Mouse (Mus musculus) midbrain, embryonic 13.5 days (tissue): Measurements from ENCODE around the gene Eps15. TPM values are rescaled to one million over a fixed set of nuclear protein-coding genes. Genes with fewer than 3 reads are reported as not detected.

Source experiments
- ATAC-seq: fragments of 200-750 bp; cut with Nextera tagmentation; 2 replicates; pipeline ENCODE4 v1.8.0; 2017; ENCODE audit warnings: mild to moderate bottlenecking, moderate TSS enrichment, moderate library complexity
- H3K27ac ChIP-seq: fragments of 300-500 bp; sonication (generic); 2 replicates; pipeline ENCODE4 v1.5.1; 2015; ENCODE audit warnings: inconsistent platforms, mild to moderate bottlenecking, moderate library complexity
- H3K27me3 ChIP-seq: fragments of 300-500 bp; sonication (generic); 2 replicates; pipeline ENCODE4 v1.6.1; 2015; ENCODE audit warnings: mild to moderate bottlenecking, inconsistent platforms
- H3K36me3 ChIP-seq: fragments of 300-500 bp; sonication (generic); 2 replicates; pipeline ENCODE4 v1.6.1; 2015; ENCODE audit warnings: mild to moderate bottlenecking, inconsistent platforms
- H3K4me1 ChIP-seq: fragments of 300-500 bp; sonication (generic); replicated peaks from 2 replicates; pipeline ENCODE4 v1.6.1; 2015; ENCODE audit warnings: inconsistent platforms
- H3K4me2 ChIP-seq: fragments of 300-500 bp; sonication (generic); replicated peaks from 2 replicates; pipeline ENCODE4 v1.6.1; 2015; ENCODE audit warnings: moderate library complexity, mild to moderate bottlenecking, inconsistent platforms
- H3K4me3 ChIP-seq: fragments of 300-500 bp; sonication (generic); replicated peaks from 2 replicates; pipeline ENCODE4 v1.5.1; 2015; ENCODE audit warnings: mild to moderate bottlenecking, inconsistent platforms
- H3K9ac ChIP-seq: fragments of 300-500 bp; sonication (generic); replicated peaks from 2 replicates; pipeline ENCODE4 v1.6.1; 2015; ENCODE audit warnings: mild to moderate bottlenecking, inconsistent platforms
- H3K9me3 ChIP-seq: fragments of 300-500 bp; sonication (generic); 2 replicates; pipeline ENCODE4 v1.6.1; 2016; ENCODE audit warnings: mild to moderate bottlenecking, inconsistent platforms
- WGBS: fragments of 180-500 bp; shearing (Covaris S2); methylation state at CpG from one replicate; pipeline ENCODE4 v1.1.7; 2015; 5-methylcytosine and 5-hydroxymethylcytosine counted together
- polyA plus RNA-seq: library from polyadenylated mRNA; unstranded; fragments of >200 nt; fragmentation: Nextera tagmentation; extraction: Ambion mirVana; gene quantifications from 2 replicates; pipeline ENCODE4 v1.2.1, GENCODE M21; 2015

Gene Eps15
- polyA plus RNA-seq, 1 experiment from 2014 or later, result 53.8 TPM

- H3K4me3 ChIP-seq, result peak overlapping the region; percentile 64
- peak; percentile 24; the same call in 1 of the 2 replicates for ATAC-seq
- H3K36me3 ChIP-seq, result no peaks in the 10 kb centered on the region
- peak overlapping the region; percentile 98 for H3K4me2 ChIP-seq
- peaks cover 8% of the 10 kb centered on the region; the same call in 1 of the 2 replicates for H3K27me3 ChIP-seq
- WGBS, result 8% methylated on average over 3 of the region's 3 CpGs
- H3K27ac ChIP-seq, result no peak overlapping the region
- no peak overlapping the region; the same call in 1 of the 2 replicates for H3K9ac ChIP-seq
- H3K4me1 ChIP-seq, result peaks cover 21% of the 10 kb centered on the region
- no peaks in the 10 kb centered on the region for H3K9me3 ChIP-seq
Observed at GRCm38 (mm10) chr4:109406054-109406485, 126.0 kb downstream of the Eps15 start.

GRCm38 (mm10) chr4:109406486-109407175, 126.6 kb downstream of the Eps15 start, which contains the start of gene Ttc39a:
TSS of gene Ttc39a (plus strand) at chr4:109406623.
- Histone ChIP-seq H3K9ac (peak within 1 kb of the TSS; percentile 78), H3K36me3 (no peaks in the 10 kb centered on the region), H3K4me1 (peaks cover 24% of the 10 kb centered on the region), H3K27ac (0 out of 2 replicates have a peak within 1 kb of the TSS, but pooled peaks have one; percentile 10), H3K4me2 (peak within 1 kb of the TSS; percentile 98), H3K4me3 (peak within 1 kb of the TSS; percentile 64), H3K9me3 (no peaks in the 10 kb centered on the region), H3K27me3 (peaks cover 8% of the 10 kb centered on the region; the same call in 1 of the 2 replicates)
- WGBS, result under 1% methylated on average over 21 of the region's 56 CpGs
- ATAC-seq, result peak; percentile 78

- 1% methylated on average over 24 of the region's 24 CpGs for WGBS
- H3K9me3 ChIP-seq, result no peaks in the 10 kb centered on the region
- peak overlapping the region; percentile 64 for H3K4me3 ChIP-seq
Observed at GRCm38 (mm10) chr4:109407176-109407520, 127.1 kb downstream of the Eps15 start.

GRCm38 (mm10) chr4:109407701-109408485, 127.8 kb downstream of the Eps15 start:
- no peak for ATAC-seq
- Histone ChIP-seq H3K4me1 (peaks cover 24% of the 10 kb centered on the region), H3K27ac (no peak overlapping the region), H3K36me3 (no peaks in the 10 kb centered on the region), H3K9ac (no peak overlapping the region), H3K4me3 (no peak overlapping the region; the same call in 1 of the 2 replicates), H3K9me3 (no peaks in the 10 kb centered on the region), H3K4me2 (no peak overlapping the region), H3K27me3 (peaks cover 8% of the 10 kb centered on the region; the same call in 1 of the 2 replicates)
- 91% methylated on average over 9 of the region's 9 CpGs for WGBS

More at GRCm38 (mm10) chr4:109407176-109407520, 127.1 kb downstream of the Eps15 start:
- Histone ChIP-seq H3K9ac (peak overlapping the region; percentile 78), H3K36me3 (no peaks in the 10 kb centered on the region), H3K4me1 (peaks cover 24% of the 10 kb centered on the region), H3K27ac (no peak overlapping the region), H3K4me2 (peak overlapping the region; percentile 98), H3K27me3 (peaks cover 8% of the 10 kb centered on the region; the same call in 1 of the 2 replicates)
- ATAC-seq, result peak; percentile 38; the same call in 1 of the 2 replicates

GRCm38 (mm10) chr4:109410681-109411376, 130.8 kb downstream of the Eps15 start:
- no peak overlapping the region for H3K9ac ChIP-seq
- no peaks in the 10 kb centered on the region for H3K9me3 ChIP-seq
- no peak for ATAC-seq
- no peak overlapping the region for H3K4me3 ChIP-seq
- no peak overlapping the region for H3K4me2 ChIP-seq
- H3K27ac ChIP-seq, result no peak overlapping the region
- peaks cover 8% of the 10 kb centered on the region; the same call in 1 of the 2 replicates for H3K27me3 ChIP-seq
- H3K36me3 ChIP-seq, result no peaks in the 10 kb centered on the region
- peaks cover 20% of the 10 kb centered on the region for H3K4me1 ChIP-seq
- WGBS, result 72% methylated on average over 9 of the region's 9 CpGs

- 84% methylated on average over 6 of the region's 6 CpGs for WGBS
- ATAC-seq, result no peak
- peaks cover 14% of the 10 kb centered on the region for H3K4me1 ChIP-seq
- H3K36me3 ChIP-seq, result no peaks in the 10 kb centered on the region
- no peaks in the 10 kb centered on the region for H3K9me3 ChIP-seq
- no peak overlapping the region for H3K4me2 ChIP-seq
- H3K4me3 ChIP-seq, result no peak overlapping the region
- peaks cover 8% of the 10 kb centered on the region; the same call in 1 of the 2 replicates for H3K27me3 ChIP-seq
- H3K9ac ChIP-seq, result no peak overlapping the region
- no peak overlapping the region for H3K27ac ChIP-seq
Observed at GRCm38 (mm10) chr4:109411377-109411967, 131.4 kb downstream of the Eps15 start.

GRCm38 (mm10) chr4:109412233-109412632, 132.2 kb downstream of the Eps15 start:
- H3K4me2 ChIP-seq, result no peak overlapping the region
- no peaks in the 10 kb centered on the region for H3K9me3 ChIP-seq
- peaks cover 8% of the 10 kb centered on the region; the same call in 1 of the 2 replicates for H3K4me1 ChIP-seq
- ATAC-seq, result no peak
- WGBS, result 94% methylated on average over 5 of the region's 5 CpGs
- H3K27me3 ChIP-seq, result peaks cover 7% of the 10 kb centered on the region; the same call in 1 of the 2 replicates
- no peak overlapping the region for H3K9ac ChIP-seq
- H3K36me3 ChIP-seq, result no peaks in the 10 kb centered on the region
- no peak overlapping the region for H3K27ac ChIP-seq
- no peak overlapping the region for H3K4me3 ChIP-seq

GRCm38 (mm10) chr4:109417998-109418397, 137.9 kb downstream of the Eps15 start:
- Histone ChIP-seq H3K9me3 (no peaks in the 10 kb centered on the region), H3K4me1 (no peaks in the 10 kb centered on the region), H3K36me3 (no peaks in the 10 kb centered on the region), H3K27me3 (no peaks in the 10 kb centered on the region), H3K4me2 (no peak overlapping the region), H3K9ac (no peak overlapping the region), H3K27ac (no peak overlapping the region), H3K4me3 (no peak overlapping the region)
- no peak for ATAC-seq
- 92% methylated on average over 1 of the region's 1 CpGs for WGBS

GRCm38 (mm10) chr4:109419017-109419416, 138.9 kb downstream of the Eps15 start:
- 23% methylated on average over 3 of the region's 3 CpGs for WGBS
- no peak for ATAC-seq

GRCm38 (mm10) chr4:109419563-109419962, 139.5 kb downstream of the Eps15 start:
- Histone ChIP-seq H3K9me3 (no peaks in the 10 kb centered on the region), H3K4me3 (no peak overlapping the region), H3K27ac (no peak overlapping the region), H3K4me1 (no peaks in the 10 kb centered on the region), H3K27me3 (no peaks in the 10 kb centered on the region), H3K36me3 (no peaks in the 10 kb centered on the region), H3K9ac (no peak overlapping the region), H3K4me2 (no peak overlapping the region)
- 92% methylated on average over 4 of the region's 4 CpGs for WGBS
- ATAC-seq, result no peak

More at GRCm38 (mm10) chr4:109419017-109419416, 138.9 kb downstream of the Eps15 start:
- H3K9ac ChIP-seq, result no peak overlapping the region
- H3K27me3 ChIP-seq, result no peaks in the 10 kb centered on the region
- no peak overlapping the region for H3K27ac ChIP-seq
- H3K4me1 ChIP-seq, result no peaks in the 10 kb centered on the region
- no peaks in the 10 kb centered on the region for H3K9me3 ChIP-seq
- H3K4me2 ChIP-seq, result no peak overlapping the region
- H3K4me3 ChIP-seq, result no peak overlapping the region
- no peaks in the 10 kb centered on the region for H3K36me3 ChIP-seq

- ATAC-seq, result 0 out of 2 replicates have a peak, but pooled peaks have one; percentile 28
- H3K4me2 ChIP-seq, result no peak overlapping the region
Observed at GRCm38 (mm10) chr4:109420138-109420795, 140.2 kb downstream of the Eps15 start.

More at GRCm38 (mm10) chr4:109420138-109420795, 140.2 kb downstream of the Eps15 start:
- H3K4me3 ChIP-seq, result no peak overlapping the region
- H3K9ac ChIP-seq, result no peak overlapping the region
- 75% methylated on average over 8 of the region's 8 CpGs for WGBS
- H3K27me3 ChIP-seq, result no peaks in the 10 kb centered on the region
- no peak overlapping the region for H3K27ac ChIP-seq
- no peaks in the 10 kb centered on the region for H3K9me3 ChIP-seq
- no peaks in the 10 kb centered on the region for H3K36me3 ChIP-seq
- no peaks in the 10 kb centered on the region for H3K4me1 ChIP-seq
